15 mouse cellular contexts compared by ENCODE assay signal in the genomic region with DNA sequence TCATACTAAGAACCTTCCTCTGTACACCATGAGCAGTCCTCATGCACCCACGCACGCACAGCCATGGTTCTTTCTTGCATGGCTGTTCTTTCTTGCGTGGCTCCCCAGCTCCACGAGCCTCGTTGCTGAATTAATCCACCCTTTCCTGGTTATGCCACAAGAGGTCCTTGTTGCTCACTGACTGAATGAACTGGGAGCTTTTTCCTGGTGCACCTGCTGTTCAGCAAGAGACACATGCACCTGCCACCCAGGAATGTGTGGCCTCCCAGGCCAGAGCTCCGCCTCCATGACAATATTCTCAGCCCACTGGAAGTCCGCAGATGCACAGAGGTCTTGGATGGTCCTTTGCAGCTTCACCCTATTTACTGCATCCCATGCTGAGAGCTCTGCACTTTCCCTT. TPM values are rescaled to one million over a fixed set of nuclear protein-coding genes. Genes with fewer than 3 reads are reported as not detected.
DNase-seq lines count a peak whose midpoint lies in the region; ATAC-seq and TF ChIP-seq lines count a peak whose summit lies in the region.
"Had no signal": no experiment of that assay in that cellular context is flagged by ENCODE, and none has a peak within 500 bp of the region (broad histone marks: within the 10 kb centered on the region; RNA-seq: fewer than 3 reads in every experiment).

No protein-coding gene starts in this region.

- no peaks in the 10 kb centered on the region for H3K4me1 ChIP-seq in hindbrain, postnatal 0 days (ENCODE audit: insufficient read depth, low read length)
- H3K4me1 ChIP-seq in hindbrain, embryonic 13.5 days (replicated peaks): no peaks in the 10 kb centered on the region
- no peaks in the 10 kb centered on the region for H3K4me1 ChIP-seq in lung, embryonic 14.5 days (ENCODE audit: insufficient read depth)
- no peaks in the 10 kb centered on the region for H3K4me1 ChIP-seq in lung, adult 2 months (ENCODE audit: control insufficient read depth, insufficient read depth, low read length)
- H3K4me1 ChIP-seq in small intestine, adult 2 months (ENCODE audit: control insufficient read depth, insufficient read depth, insufficient read length, low read length): no peaks in the 10 kb centered on the region; the same call in 1 of the 2 replicates
- H3K4me1 ChIP-seq: lung, embryonic 15.5 days had no signal

- H3K36me3 ChIP-seq in hindbrain, postnatal 0 days (ENCODE audit: insufficient read depth, low read length): no peaks in the 10 kb centered on the region
- no peaks in the 10 kb centered on the region for H3K36me3 ChIP-seq in hindbrain, embryonic 13.5 days
- no peaks in the 10 kb centered on the region for H3K36me3 ChIP-seq in lung, embryonic 14.5 days (ENCODE audit: insufficient read depth)
- H3K36me3 ChIP-seq in small intestine, adult 2 months (ENCODE audit: control insufficient read depth, insufficient read depth, low read length): no peaks in the 10 kb centered on the region
- H3K36me3 ChIP-seq: lung, embryonic 15.5 days had no signal

- peak; percentile 30; the same call in 1 of the 2 replicates for TF ChIP-seq CTCF in hindbrain, postnatal 0 days (IDR thresholded peaks at IDR 0.05; ENCODE audit: low read depth)
- TF ChIP-seq CTCF in lung, embryonic 14.5 days (IDR thresholded peaks at IDR 0.05; ENCODE audit: low read depth): peak; percentile 40
- TF ChIP-seq CTCF in lung, adult 2 months (IDR thresholded peaks at IDR 0.05; ENCODE audit: insufficient read depth, low read length): no peak
- no peak for TF ChIP-seq CTCF in brain, embryonic 14.5 days (IDR thresholded peaks at IDR 0.05; ENCODE audit: borderline replicate concordance, extremely low read depth, insufficient read depth, insufficient read length)
- TF ChIP-seq CTCF in small intestine, adult 2 months (IDR thresholded peaks at IDR 0.05; ENCODE audit: extremely low read depth, insufficient read length, insufficient replicate concordance, low read depth, low read length): peak; percentile 40; the same call in 1 of the 2 replicates

- H3K27me3 ChIP-seq in hindbrain, postnatal 0 days (ENCODE audit: insufficient read depth, low read length): no peaks in the 10 kb centered on the region
- H3K27me3 ChIP-seq in hindbrain, embryonic 13.5 days: no peaks in the 10 kb centered on the region
- H3K27me3 ChIP-seq in lung, embryonic 14.5 days (ENCODE audit: insufficient read depth, low read length): no peaks in the 10 kb centered on the region
- no peaks in the 10 kb centered on the region for H3K27me3 ChIP-seq in small intestine, adult 2 months (ENCODE audit: control insufficient read depth, insufficient read depth, low read length)
- H3K27me3 ChIP-seq: lung, embryonic 15.5 days; Patski had no signal

- H3K27ac ChIP-seq in hindbrain, postnatal 0 days: no peak overlapping the region
- H3K27ac ChIP-seq in hindbrain, embryonic 13.5 days: no peak overlapping the region
- no peak overlapping the region for H3K27ac ChIP-seq in lung, embryonic 14.5 days (ENCODE audit: low read depth)
- H3K27ac ChIP-seq in small intestine, adult 2 months (ENCODE audit: insufficient read depth, low read depth, low read length): no peak overlapping the region
- H3K27ac ChIP-seq: lung, embryonic 15.5 days had no signal

- TF ChIP-seq POLR2A in lung, adult 2 months (IDR thresholded peaks at IDR 0.05; ENCODE audit: borderline replicate concordance, extremely low read depth, low read depth, low read length): no peak
- TF ChIP-seq POLR2A in brain, embryonic 14.5 days (IDR thresholded peaks at IDR 0.05; ENCODE audit: borderline replicate concordance, extremely low read depth, insufficient read depth, insufficient read length, poor library complexity, severe bottlenecking): no peak
- TF ChIP-seq POLR2A in small intestine, adult 2 months (IDR thresholded peaks at IDR 0.05; ENCODE audit: low read depth, low read length): no peak

- no peak for ATAC-seq in hindbrain, postnatal 0 days
- ATAC-seq in hindbrain, embryonic 13.5 days (ENCODE audit: low FRiP score): no peak
- no peak for ATAC-seq in lung, embryonic 14.5 days (ENCODE audit: insufficient read depth)
- ATAC-seq: Patski had no signal

- H3K9me3 ChIP-seq in hindbrain, postnatal 0 days (ENCODE audit: low read length): no peaks in the 10 kb centered on the region
- no peaks in the 10 kb centered on the region for H3K9me3 ChIP-seq in hindbrain, embryonic 13.5 days
- H3K9me3 ChIP-seq in lung, embryonic 14.5 days (ENCODE audit: low read depth, low read length): no peaks in the 10 kb centered on the region
- H3K9me3 ChIP-seq: lung, embryonic 15.5 days had no signal

- H3K9ac ChIP-seq in hindbrain, postnatal 0 days (replicated peaks; ENCODE audit: low read length): no peak overlapping the region
- no peak overlapping the region for H3K9ac ChIP-seq in hindbrain, embryonic 13.5 days
- no peak overlapping the region for H3K9ac ChIP-seq in lung, embryonic 14.5 days
- H3K9ac ChIP-seq: lung, embryonic 15.5 days had no signal

- 70% methylated on average over 7 of the region's 7 CpGs for WGBS in hindbrain, postnatal 0 days
- WGBS in hindbrain, embryonic 13.5 days: 68% methylated on average over 7 of the region's 7 CpGs
- 51% methylated on average over 7 of the region's 7 CpGs for WGBS in lung, embryonic 14.5 days
- WGBS in lung, adult 2 months: 55% methylated on average over 7 of the region's 7 CpGs
- WGBS in small intestine, adult 2 months: 22% methylated on average over 7 of the region's 7 CpGs

- H3K4me2 ChIP-seq in hindbrain, postnatal 0 days (ENCODE audit: low read depth, low read length): no peak overlapping the region
- no peak overlapping the region for H3K4me2 ChIP-seq in hindbrain, embryonic 13.5 days
- H3K4me2 ChIP-seq in lung, embryonic 14.5 days: no peak overlapping the region
- H3K4me2 ChIP-seq: lung, embryonic 15.5 days had no signal

- H3K4me3 ChIP-seq in hindbrain, postnatal 0 days (ENCODE audit: low read length): no peak overlapping the region
- no peak overlapping the region for H3K4me3 ChIP-seq in hindbrain, embryonic 13.5 days
- H3K4me3 ChIP-seq in lung, embryonic 14.5 days (ENCODE audit: low read depth, low read length): no peak overlapping the region
- no peak overlapping the region for H3K4me3 ChIP-seq in lung, adult 2 months (replicated peaks; ENCODE audit: extremely low read depth, low read depth, low read length)
- no peak overlapping the region for H3K4me3 ChIP-seq in small intestine, adult 2 months (ENCODE audit: low read depth, low read length)
- H3K4me3 ChIP-seq: lung, embryonic 15.5 days had no signal

- DNase-seq in hindbrain, postnatal 0 days (ENCODE audit: low spot score): peak; percentile 6
- peak; percentile 23 for DNase-seq in lung, embryonic 14.5 days
- DNase-seq in lung, adult 2 months: no peak
- DNase-seq in brain, embryonic 14.5 days (ENCODE audit: low read depth): peak; percentile 7
- DNase-seq in frontal cortex, postnatal 10 days (ENCODE audit: low spot score in 2 of 2): no peak
- DNase-seq: layer of hippocampus, postnatal 36 days; midbrain, embryonic 14.5 days; spleen, adult 18-20 months had no signal

RNA-seq across cellular contexts. Expression of a gene that starts 35.2 kb away (rescaled TPM):
- total RNA-seq in hindbrain, postnatal 0 days (2014; rRNA removed): not detected in 2 replicates
- polyA plus RNA-seq in hindbrain, postnatal 0 days (2015; fragmentation: Nextera tagmentation; extraction: Ambion mirVana): not detected in 2 replicates
- polyA plus RNA-seq in hindbrain, embryonic 13.5 days (2015; fragmentation: Nextera tagmentation; extraction: Ambion mirVana): not detected in 2 replicates
- not detected in 2 replicates for polyA plus RNA-seq in lung, embryonic 14.5 days (2014; fragmentation: Nextera tagmentation; extraction: Ambion mirVana)
- 0.08 TPM in 1 of 2 replicates, not detected in the other for polyA plus RNA-seq in lung, adult 2 months (2012; rRNA removed)
- not detected in 2 replicates for polyA plus RNA-seq in brain, embryonic 14.5 days (2012; rRNA removed)
- not detected in 2 replicates for polyA plus RNA-seq in small intestine, adult 2 months (2012; rRNA removed)
- total RNA-seq: layer of hippocampus, postnatal 36 days; neutrophil, adult 5-6 weeks had no signal
- polyA plus RNA-seq: gonadal fat pad, adult 2 months; midbrain, embryonic 14.5 days had no signal

RNA-seq across cellular contexts. Expression of a gene that starts 44.5 kb away (rescaled TPM):
- total RNA-seq in hindbrain, postnatal 0 days (2014; rRNA removed): 0.37 TPM in 1 of 2 replicates, not detected in the other
- 0.21 TPM in 1 of 2 replicates, not detected in the other for polyA plus RNA-seq in hindbrain, postnatal 0 days (2015; fragmentation: Nextera tagmentation; extraction: Ambion mirVana)
- not detected in 2 replicates for polyA plus RNA-seq in hindbrain, embryonic 13.5 days (2015; fragmentation: Nextera tagmentation; extraction: Ambion mirVana)
- polyA plus RNA-seq in lung, embryonic 14.5 days (2014; fragmentation: Nextera tagmentation; extraction: Ambion mirVana): not detected in 2 replicates
- polyA plus RNA-seq in lung, adult 2 months (2012; rRNA removed): not detected in 2 replicates
- not detected in 2 replicates for polyA plus RNA-seq in brain, embryonic 14.5 days (2012; rRNA removed)
- polyA plus RNA-seq in small intestine, adult 2 months (2012; rRNA removed): not detected in 2 replicates
- total RNA-seq: hematopoietic stem cell, adult 5-6 weeks; layer of hippocampus, postnatal 36 days; neutrophil, adult 5-6 weeks had no signal
- polyA plus RNA-seq: gonadal fat pad, adult 2 months; lung, embryonic 15.5 days; midbrain, embryonic 14.5 days had no signal

Comparison
In these comparisons a context has a peak if more than half of its experiments do, and no peak if none do; other contexts are left out.
1. DNase-seq: peak in hindbrain, postnatal 0 days (single experiment), lung, embryonic 14.5 days (single experiment) and brain, embryonic 14.5 days (single experiment); none in lung, adult 2 months (single experiment) and frontal cortex, postnatal 10 days (0 of 2).
2. CTCF ChIP-seq: peak in hindbrain, postnatal 0 days (single experiment), lung, embryonic 14.5 days (single experiment) and small intestine, adult 2 months (single experiment); none in lung, adult 2 months (single experiment) and brain, embryonic 14.5 days (single experiment).